Mouse (Mus musculus) heart, adult 9 months (tissue): ENCODE measurements around the gene Prss37.

Experiments used
- DNase-seq, 2 experiments: peaks; one replicate each; pipeline ENCODE4 v3.0.0; 2022; ENCODE audit warnings: low spot score in 2 of 2

The Prss37 gene

DNA sequence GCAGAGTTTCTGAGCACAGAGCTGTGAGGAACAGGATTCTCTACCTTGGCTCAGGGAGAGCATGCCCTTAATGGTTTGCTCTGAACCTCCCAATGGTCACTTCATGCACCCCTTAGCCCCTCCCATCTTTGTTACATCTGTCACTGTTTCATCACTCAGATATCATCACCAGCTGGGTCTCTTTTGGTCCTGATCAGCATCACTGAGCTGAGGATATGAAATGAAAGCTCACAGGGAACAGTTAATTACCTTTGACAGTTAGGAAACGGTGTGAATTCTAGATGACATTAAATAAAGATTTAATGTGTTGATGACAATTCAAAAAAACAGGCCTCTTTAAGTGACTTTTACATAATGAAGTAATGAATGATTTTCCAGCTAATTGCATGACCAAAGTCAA lies at the start of gene Prss37:
Prss37 (minus strand) TSS at position 101 of the 400 bp plus-strand sequence.
- no peak for DNase-seq

DNA sequence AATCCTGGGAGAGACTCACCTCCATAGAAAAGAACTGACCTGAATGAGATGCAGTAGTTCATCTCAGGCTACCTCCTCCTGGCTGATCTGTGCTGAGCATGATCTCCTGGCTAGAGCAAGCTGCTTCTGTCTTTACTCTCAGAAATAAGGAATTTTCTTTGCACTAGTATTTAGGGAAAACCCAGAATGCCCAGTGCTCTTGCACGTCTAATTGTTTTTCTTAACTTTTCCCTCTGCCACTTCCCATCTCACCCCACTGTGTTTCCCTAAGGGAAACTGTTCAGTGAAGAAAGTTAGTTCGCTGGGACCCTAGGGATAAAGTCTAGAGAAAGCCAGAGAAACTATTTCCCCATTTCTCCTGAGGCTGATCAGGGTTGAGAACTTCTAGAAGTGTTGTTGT lies 35.6 kb upstream of the Prss37 start, which contains the start of gene Olfr461:
Olfr461 (minus strand) TSS at position 101 of the 400 bp plus-strand sequence.
- no peak for DNase-seq

DNA sequence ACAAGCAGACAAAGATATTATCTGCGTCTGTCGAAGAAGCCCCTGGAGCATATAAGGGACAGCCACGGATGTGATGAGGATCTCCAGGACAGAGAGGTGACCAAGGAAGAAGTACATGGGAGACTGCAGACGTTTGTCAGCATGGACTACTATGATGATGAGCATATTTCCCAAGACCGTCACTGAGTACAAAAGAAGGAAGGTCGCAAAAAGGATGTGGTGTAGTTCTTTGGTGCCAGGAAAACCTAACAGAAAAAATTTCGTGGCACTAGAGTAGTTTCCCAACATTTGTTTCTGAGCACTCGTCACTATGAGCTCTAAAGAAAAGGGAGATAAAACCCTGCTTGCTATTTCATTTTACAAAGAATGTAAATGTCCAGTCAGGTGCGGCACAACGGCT lies 25.4 kb upstream of the Prss37 start:
- DNase-seq, result no peak

DNA sequence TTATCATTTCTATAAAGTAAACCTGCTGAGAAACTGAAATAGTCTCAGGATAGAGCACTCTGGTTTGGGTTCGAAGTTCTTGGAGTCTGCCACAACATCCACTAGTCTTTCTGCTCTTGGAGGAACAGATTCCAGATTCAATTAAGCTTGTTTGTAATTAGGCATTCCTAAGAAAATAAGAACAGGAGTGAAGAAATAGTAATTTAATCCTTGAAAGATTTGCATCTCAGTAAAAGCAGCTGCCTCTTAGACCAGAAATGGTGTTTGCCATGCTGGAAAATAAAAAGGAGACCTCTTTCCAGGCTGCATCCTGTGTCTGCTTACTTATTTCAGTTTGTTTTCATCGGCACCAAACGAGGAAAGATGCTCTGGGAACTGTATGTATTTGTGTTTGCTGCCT lies 26.1 kb downstream of the Prss37 start, which contains the start of gene Tas2r108:
Tas2r108 (plus strand) TSS at position 301 of the 400 bp plus-strand sequence.
- DNase-seq, result no peak

DNA sequence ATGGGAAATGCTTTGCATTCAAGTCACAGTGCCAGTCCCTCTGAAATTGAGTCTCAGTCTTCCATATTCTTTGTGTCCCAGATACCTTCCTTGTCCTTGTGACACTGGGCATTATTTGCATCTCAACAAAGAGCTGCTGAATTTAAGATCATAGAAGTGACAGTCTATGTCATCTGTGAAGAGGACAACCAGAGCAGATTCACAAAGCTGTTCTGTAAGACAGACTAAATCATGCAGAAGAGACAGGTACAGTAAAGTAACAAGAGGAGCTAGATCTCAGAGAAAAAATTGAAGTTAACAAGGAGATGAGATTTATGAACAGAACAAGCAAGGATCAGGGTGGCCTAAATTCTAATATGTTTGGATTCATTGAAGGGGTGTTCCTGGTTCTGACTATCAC lies 28.4 kb downstream of the Prss37 start, which contains the start of gene Tas2r137:
Tas2r137 (plus strand) TSS at position 301 of the 400 bp plus-strand sequence.
- no peak for DNase-seq

DNA sequence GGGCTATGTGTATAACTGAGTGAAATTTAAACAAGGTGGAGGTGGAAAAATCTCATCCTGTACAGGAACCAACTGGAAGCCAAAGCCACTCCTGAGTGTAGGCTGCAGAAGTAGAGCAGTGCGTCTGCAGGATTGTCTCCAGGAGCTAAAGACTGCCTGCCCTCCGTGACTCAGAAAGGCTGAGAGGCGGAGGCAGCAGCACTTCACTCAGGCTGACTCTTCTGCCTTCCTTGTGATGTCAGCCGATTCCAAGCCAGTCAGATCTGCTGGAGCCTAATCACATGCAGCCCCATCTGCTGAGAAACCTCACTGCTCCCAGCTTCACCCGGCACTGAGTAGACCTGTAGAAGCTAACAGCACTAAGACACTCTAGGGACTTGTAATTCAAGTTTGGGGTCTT lies 37.0 kb downstream of the Prss37 start:
- no peak for DNase-seq

DNA sequence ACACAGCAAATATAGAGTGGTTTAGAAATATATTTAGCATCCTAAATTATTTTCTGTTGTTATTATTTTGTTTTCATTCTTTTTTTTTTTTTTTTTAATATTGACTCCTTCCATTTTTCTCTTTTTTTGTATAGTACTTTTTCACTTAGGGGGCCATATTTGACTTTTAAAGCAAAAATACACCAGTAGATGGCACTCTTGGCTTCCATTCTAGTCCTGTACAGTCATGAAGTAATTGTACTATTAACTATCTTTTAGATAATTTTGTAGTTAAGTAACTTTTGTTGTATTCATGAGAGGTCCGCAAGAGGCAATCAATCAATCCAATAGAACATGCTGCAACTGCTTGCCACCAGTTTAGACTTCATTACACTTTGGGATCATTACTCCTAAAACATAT lies 39.6 kb downstream of the Prss37 start:
- no peak for DNase-seq

DNA sequence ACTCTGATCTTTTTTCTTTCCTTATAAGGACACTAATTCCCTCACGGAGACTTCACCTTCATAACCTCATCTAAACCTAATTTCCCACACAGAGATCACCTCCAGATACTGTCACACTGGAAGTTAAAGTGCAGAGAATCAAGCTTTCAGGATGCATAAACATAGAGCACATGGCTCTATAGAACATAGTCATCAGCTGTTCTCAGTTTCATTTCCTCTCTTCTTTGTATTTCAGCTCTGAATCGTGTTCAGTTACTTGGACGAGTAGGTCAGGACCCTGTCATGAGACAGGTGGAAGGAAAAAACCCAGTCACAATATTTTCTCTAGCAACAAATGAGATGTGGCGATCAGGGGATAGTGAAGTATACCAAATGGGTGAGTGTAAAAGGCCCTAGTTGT lies 43.2 kb downstream of the Prss37 start:
- no peak for DNase-seq

DNA sequence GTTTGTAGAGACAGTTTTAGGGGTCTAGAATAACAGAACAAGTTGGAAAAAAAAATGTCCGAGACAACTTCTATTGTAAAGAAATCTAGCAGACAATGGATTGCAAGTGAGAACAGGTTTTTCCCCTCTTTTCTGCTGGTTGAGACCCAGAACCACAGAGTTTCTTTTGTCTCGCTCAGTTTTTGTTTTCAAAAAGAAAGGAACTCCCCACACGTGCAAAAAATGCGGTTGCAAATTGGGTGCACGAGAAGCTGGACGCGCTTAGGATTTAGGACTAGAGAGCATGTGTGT lies 47.6 kb downstream of the Prss37 start:
- DNase-seq, result no peak

DNA sequence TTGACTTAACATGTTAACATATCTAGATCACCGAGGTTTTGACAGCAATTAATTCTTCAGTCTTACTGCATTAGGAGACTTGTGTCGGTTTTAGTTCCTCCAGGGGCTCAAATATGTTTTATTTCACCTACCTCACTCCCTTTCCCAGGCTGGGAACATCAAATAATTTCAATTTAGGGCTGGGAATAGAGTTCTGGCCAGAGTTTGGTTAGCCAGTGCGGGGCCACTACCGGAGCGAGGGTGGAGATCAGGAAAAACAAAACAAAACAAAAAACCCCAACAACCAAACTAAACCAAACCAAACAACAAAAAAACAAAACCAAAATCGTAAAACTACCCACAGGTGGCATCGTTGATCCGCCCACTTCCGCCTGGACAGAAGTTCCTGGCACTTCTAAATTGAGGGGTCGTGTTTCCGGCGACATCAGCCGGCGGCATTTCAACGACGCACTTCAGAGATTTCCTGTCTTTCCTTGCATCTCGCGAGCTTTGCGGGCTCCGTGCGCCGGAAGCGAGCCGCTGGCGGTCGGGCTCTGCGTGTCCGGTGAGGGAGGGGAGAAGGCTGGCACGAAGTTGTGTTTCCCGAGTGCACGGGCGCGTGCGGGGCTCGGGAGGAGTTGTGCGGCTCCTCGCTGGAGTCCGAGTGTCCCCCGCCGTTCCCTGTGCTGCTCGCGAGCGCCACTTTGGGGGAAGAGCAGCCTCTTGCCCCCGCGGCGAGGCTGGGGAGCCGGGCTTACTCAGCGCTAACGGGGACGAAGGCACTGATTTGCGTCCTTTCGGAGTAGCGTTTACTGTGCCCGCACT lies 48.2 kb downstream of the Prss37 start, which contains the start of gene Ssbp1:
Ssbp1 (plus strand) TSS at position 437 of the 804 bp plus-strand sequence.
- peak; percentile 86 to 92 for DNase-seq

DNA sequence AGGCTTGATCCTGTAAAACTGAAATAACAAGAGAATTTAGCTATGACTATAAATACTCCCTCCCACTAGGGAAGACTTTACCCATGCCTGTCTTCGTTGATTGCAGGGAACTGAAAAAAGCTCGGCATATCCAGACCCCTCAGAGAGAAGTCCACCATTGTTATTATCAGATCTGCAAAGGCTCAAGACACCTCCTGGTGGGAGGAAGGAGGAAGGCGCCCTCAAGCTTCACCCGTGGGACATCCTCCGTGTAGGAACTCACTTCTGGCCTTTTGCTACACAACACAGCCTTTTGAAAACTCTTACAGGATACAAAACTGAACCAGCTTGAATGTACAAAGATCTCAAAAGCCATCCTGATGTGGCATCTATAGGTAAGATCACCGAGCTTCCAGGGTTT lies 53.6 kb downstream of the Prss37 start:
- DNase-seq, result no peak
